Mouse (Mus musculus): ENCODE results near the gene Aco2. TPM values are rescaled to one million over a fixed set of nuclear protein-coding genes. Genes with fewer than 3 reads are reported as not detected.

Gene Aco2
- polyA plus RNA-seq, 1 experiment: 174 TPM

DNA sequence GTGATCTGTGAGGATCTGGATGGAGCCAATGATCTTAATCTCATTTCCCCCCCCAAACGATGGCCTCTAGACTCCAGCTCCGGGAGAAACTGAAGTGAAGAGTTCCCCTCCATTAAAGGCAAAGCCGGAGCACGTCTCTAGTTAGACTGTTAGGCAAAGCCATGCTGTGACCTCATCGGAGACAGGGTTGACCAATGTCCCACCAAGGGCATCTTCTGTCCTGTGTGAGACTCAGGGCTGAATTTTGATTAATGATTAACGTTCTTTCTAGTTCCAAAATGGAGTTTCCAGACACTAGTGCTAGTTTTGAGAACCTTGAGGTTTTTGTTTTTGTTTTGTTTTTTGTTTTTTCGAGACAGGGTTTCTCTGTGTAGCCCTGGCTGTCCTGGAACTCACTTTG is 19.0 kb upstream of the Aco2 start:
- Histone ChIP-seq H3K36me3 (ENCODE audit: control insufficient read depth, insufficient read depth, low read length, poor library complexity, severe bottlenecking) (peaks cover 7% of the 10 kb centered on the region; the same call in 1 of the 2 replicates), H3K4me1 (ENCODE audit: control insufficient read depth, insufficient read depth, low read length) (peaks cover 2% of the 10 kb centered on the region), H3K9ac (ENCODE audit: low read depth, poor library complexity, severe bottlenecking) (no peak overlapping the region), H3K9me3 (replicated peaks; ENCODE audit: control insufficient read depth, insufficient read depth, low read length, poor library complexity, severe bottlenecking) (no peaks in the 10 kb centered on the region), H3K4me3 (ENCODE audit: low read depth, low read length) (no peak overlapping the region), H3K27ac (ENCODE audit: insufficient read depth, low read length) (no peak overlapping the region), H3K27me3 (ENCODE audit: control insufficient read depth, insufficient read depth, low read length, poor library complexity, severe bottlenecking) (no peaks in the 10 kb centered on the region)
- TF ChIP-seq POLR2A (IDR thresholded peaks at IDR 0.05; ENCODE audit: insufficient read depth, low read length) (no peak), CTCF (IDR thresholded peaks at IDR 0.05; ENCODE audit: low read depth, low read length) (no peak), EP300 (IDR thresholded peaks at IDR 0.05; ENCODE audit: insufficient read depth, low read depth, low read length) (no peak)

DNA sequence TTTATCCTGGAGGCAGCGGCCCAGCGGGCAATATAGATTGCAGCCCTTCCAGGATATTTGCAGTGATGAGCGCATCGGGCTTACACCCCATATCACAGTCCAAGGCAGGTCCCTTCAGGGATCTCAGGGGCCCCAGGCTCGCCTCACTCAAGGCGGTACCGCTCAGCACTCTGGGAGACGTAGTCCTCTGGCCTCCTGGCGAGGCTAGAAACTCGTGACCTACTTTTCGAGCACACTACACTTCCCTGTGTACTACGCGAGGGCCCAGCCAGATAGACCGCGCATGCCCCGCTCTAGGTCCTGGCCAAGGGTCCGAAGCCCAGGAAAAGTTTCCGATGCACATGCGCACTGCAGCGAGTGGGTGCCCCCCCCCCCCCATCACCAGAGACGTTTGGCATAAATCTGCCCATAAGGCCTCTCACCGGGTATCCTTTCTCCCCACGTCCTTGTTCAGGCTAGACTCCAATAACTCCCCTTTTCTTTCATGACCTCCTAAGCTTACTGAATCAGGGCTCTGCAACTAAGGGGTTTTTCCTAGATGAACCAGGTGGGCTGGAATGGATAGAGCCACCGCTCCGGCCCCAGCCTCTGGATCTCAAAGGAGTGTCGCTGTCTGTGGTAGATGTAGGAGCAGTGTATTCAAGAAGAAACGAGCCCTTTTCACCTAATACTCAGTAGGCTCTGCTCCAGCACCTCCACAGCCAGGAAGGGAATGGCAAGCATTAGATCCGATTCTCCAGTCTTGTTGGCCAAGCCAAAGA is 15.9 kb upstream of the Aco2 start:
- Histone ChIP-seq H3K27ac (ENCODE audit: insufficient read depth, low read length) (no peak overlapping the region), H3K9me3 (replicated peaks; ENCODE audit: control insufficient read depth, insufficient read depth, low read length, poor library complexity, severe bottlenecking) (no peaks in the 10 kb centered on the region), H3K9ac (ENCODE audit: low read depth, poor library complexity, severe bottlenecking) (peak overlapping the region; percentile 67), H3K4me3 (ENCODE audit: low read depth, low read length) (peak overlapping the region; percentile 76), H3K27me3 (ENCODE audit: control insufficient read depth, insufficient read depth, low read length, poor library complexity, severe bottlenecking) (no peaks in the 10 kb centered on the region), H3K36me3 (ENCODE audit: control insufficient read depth, insufficient read depth, low read length, poor library complexity, severe bottlenecking) (no peaks in the 10 kb centered on the region), H3K4me1 (ENCODE audit: control insufficient read depth, insufficient read depth, low read length) (no peaks in the 10 kb centered on the region)
- no peak for TF ChIP-seq CTCF (IDR thresholded peaks at IDR 0.05; ENCODE audit: low read depth, low read length)
- no peak for TF ChIP-seq EP300 (IDR thresholded peaks at IDR 0.05; ENCODE audit: insufficient read depth, low read depth, low read length)
- TF ChIP-seq POLR2A (IDR thresholded peaks at IDR 0.05; ENCODE audit: insufficient read depth, low read length): no peak

DNA sequence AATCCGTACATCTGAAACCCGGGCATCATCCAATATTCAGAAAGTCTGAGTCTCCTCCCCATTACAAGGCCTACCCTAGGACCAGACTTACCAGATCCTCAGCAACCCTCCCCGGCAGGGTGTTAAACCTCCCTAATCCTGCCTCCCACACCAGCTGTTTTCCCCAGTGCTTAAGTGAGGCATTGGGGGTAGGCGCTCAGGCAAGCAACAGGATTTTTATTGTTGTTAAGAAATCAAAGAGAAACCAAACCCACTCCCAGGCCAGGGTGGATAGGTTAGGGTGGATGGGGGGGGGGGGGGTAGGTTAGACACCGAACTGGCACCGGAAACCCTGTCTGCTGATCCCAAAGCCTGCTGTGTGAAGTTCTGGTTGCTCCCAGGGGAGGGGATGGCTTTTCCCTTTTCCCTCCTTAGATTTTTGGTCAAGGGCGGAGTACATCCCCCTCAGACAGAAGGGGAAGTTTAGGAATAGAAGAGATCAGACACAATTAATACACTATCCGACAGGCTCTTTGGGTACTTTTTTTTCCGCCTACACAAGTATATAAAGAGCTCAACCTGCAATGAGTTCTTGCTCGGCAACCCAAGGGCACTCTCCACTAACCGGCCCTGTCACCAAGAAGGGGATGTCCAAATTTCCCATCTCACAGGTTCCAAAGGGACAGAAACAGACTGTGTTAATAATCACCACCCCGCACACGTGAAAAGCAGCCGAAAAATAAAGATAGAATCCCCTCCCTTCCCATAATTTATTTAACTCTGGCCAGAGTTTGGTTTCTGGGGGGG is 15.0 kb upstream of the Aco2 start:
- no peak overlapping the region for H3K27ac ChIP-seq (ENCODE audit: insufficient read depth, low read length)
- H3K36me3 ChIP-seq (ENCODE audit: control insufficient read depth, insufficient read depth, low read length, poor library complexity, severe bottlenecking): no peaks in the 10 kb centered on the region
- H3K9me3 ChIP-seq (replicated peaks; ENCODE audit: control insufficient read depth, insufficient read depth, low read length, poor library complexity, severe bottlenecking): no peaks in the 10 kb centered on the region

DNA sequence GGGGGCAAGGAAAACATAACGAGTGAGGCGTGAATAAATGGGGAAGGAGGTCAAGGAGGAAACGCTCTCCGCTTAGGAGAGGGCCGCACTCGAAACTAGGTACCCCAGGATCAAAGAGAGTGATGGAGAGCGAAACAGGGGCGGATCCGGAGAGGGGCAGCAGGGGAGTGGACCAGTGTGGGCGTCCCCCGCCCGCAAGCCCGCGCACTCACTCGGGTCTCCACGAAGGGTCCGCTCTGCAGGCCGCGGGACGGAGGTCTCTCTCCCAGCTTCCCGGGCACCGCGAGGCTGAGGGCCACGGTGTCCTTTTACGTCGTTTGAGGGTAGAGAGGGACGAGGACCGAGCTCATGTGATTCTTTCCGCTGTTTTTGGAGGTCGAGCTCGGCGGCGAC is 14.4 kb upstream of the Aco2 start:
- no peaks in the 10 kb centered on the region for H3K36me3 ChIP-seq (ENCODE audit: control insufficient read depth, insufficient read depth, low read length, poor library complexity, severe bottlenecking)
- no peaks in the 10 kb centered on the region for H3K4me1 ChIP-seq (ENCODE audit: control insufficient read depth, insufficient read depth, low read length)
- H3K27ac ChIP-seq (ENCODE audit: insufficient read depth, low read length): no peak overlapping the region
- H3K9me3 ChIP-seq (replicated peaks; ENCODE audit: control insufficient read depth, insufficient read depth, low read length, poor library complexity, severe bottlenecking): no peaks in the 10 kb centered on the region
- no peaks in the 10 kb centered on the region for H3K27me3 ChIP-seq (ENCODE audit: control insufficient read depth, insufficient read depth, low read length, poor library complexity, severe bottlenecking)
- H3K4me3 ChIP-seq (ENCODE audit: low read depth, low read length): peak overlapping the region; percentile 76
- no peak for TF ChIP-seq CTCF (IDR thresholded peaks at IDR 0.05; ENCODE audit: low read depth, low read length)
- TF ChIP-seq EP300 (IDR thresholded peaks at IDR 0.05; ENCODE audit: insufficient read depth, low read depth, low read length): no peak
- TF ChIP-seq POLR2A (IDR thresholded peaks at IDR 0.05; ENCODE audit: insufficient read depth, low read length): no peak
- peak overlapping the region; percentile 67 for H3K9ac ChIP-seq (ENCODE audit: low read depth, poor library complexity, severe bottlenecking)

More for the DNA sequence above, 15.0 kb upstream of the Aco2 start:
- peak overlapping the region; percentile 67 for H3K9ac ChIP-seq (ENCODE audit: low read depth, poor library complexity, severe bottlenecking)
- no peaks in the 10 kb centered on the region for H3K27me3 ChIP-seq (ENCODE audit: control insufficient read depth, insufficient read depth, low read length, poor library complexity, severe bottlenecking)
- H3K4me1 ChIP-seq (ENCODE audit: control insufficient read depth, insufficient read depth, low read length): no peaks in the 10 kb centered on the region
- no peak for TF ChIP-seq EP300 (IDR thresholded peaks at IDR 0.05; ENCODE audit: insufficient read depth, low read depth, low read length)
- no peak for TF ChIP-seq CTCF (IDR thresholded peaks at IDR 0.05; ENCODE audit: low read depth, low read length)
- TF ChIP-seq POLR2A (IDR thresholded peaks at IDR 0.05; ENCODE audit: insufficient read depth, low read length): no peak
- H3K4me3 ChIP-seq (ENCODE audit: low read depth, low read length): peak overlapping the region; percentile 76

DNA sequence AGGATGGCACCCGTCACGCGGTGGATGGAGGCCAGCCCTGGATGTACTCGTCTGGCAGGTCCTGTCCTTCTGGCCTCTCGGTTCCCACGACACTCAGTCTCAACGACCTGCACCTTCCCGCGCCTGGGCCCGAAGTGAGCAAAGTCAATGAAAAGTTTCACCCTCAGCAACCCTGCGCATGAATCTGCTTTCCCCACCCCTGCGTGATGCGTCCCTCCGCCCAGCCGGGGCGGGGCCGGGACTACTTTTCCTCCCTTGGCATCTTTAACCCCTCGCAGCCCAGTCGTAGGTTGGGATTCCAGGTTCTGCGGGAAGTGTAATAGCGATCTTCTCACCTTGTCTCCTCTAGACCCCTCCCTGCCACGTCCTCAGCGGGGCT is 14.0 kb upstream of the Aco2 start:
- H3K4me3 ChIP-seq (ENCODE audit: low read depth, low read length): peak overlapping the region; percentile 76
- H3K36me3 ChIP-seq (ENCODE audit: control insufficient read depth, insufficient read depth, low read length, poor library complexity, severe bottlenecking): no peaks in the 10 kb centered on the region
- peak overlapping the region; percentile 32; the same call in 1 of the 2 replicates for H3K27ac ChIP-seq (ENCODE audit: insufficient read depth, low read length)
- TF ChIP-seq POLR2A (IDR thresholded peaks at IDR 0.05; ENCODE audit: insufficient read depth, low read length) (peak; percentile 99), EP300 (IDR thresholded peaks at IDR 0.05; ENCODE audit: insufficient read depth, low read depth, low read length) (peak; percentile 87), CTCF (IDR thresholded peaks at IDR 0.05; ENCODE audit: low read depth, low read length) (no peak)
- H3K4me1 ChIP-seq (ENCODE audit: control insufficient read depth, insufficient read depth, low read length): no peaks in the 10 kb centered on the region
- peak overlapping the region; percentile 67 for H3K9ac ChIP-seq (ENCODE audit: low read depth, poor library complexity, severe bottlenecking)
- H3K9me3 ChIP-seq (replicated peaks; ENCODE audit: control insufficient read depth, insufficient read depth, low read length, poor library complexity, severe bottlenecking): no peaks in the 10 kb centered on the region
- H3K27me3 ChIP-seq (ENCODE audit: control insufficient read depth, insufficient read depth, low read length, poor library complexity, severe bottlenecking): no peaks in the 10 kb centered on the region

Measured in ES-Bruce4 (cell line).